Mouse (Mus musculus): Measurements from ENCODE around the gene Tmem237.

DNA sequence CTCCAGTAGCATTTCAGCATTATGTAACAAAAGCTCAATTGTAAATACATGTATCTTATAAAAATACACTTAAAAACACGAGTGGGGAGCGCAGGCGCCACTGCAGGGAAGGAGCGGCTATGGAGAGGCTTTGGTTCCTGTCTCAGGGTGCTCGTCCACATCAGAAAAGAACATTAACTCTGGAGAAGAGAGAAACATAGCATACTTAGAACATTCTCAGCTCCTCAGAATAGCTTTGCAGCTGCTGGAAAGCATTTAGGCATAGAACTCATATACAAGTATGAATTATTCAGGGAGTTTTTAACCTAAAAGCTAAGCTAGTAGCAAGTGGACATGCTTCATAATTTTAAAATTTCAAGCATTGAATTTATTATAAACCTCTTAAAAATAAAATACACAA, 19.2 kb downstream of the Tmem237 start:
- TF ChIP-seq CTCF (IDR thresholded peaks at IDR 0.05; ENCODE audit: low read depth) (no peak), EP300 (optimal IDR thresholded peaks at IDR 0.05) (no peak)
